ENCODE assay signal across 18 mouse cellular contexts in genomic region chr10:14215512-14215911, GRCm38 (mm10).
DNase-seq lines count a peak whose midpoint lies in the region; ATAC-seq and TF ChIP-seq lines count a peak whose summit lies in the region.
"Had no signal": no experiment of that assay in that cellular context is flagged by ENCODE, and none has a peak within 500 bp of the region (broad histone marks: within the 10 kb centered on the region; RNA-seq: fewer than 3 reads in every experiment).

No protein-coding gene starts in this region.

- H3K9me3 ChIP-seq in hindbrain, postnatal 0 days (ENCODE audit: low read length): no peaks in the 10 kb centered on the region
- H3K9me3 ChIP-seq: heart, embryonic 15.5 days; hindbrain, embryonic 13.5 days had no signal

- peak overlapping the region; percentile 71 for H3K27ac ChIP-seq in gastrocnemius, adult 2 months
- peak overlapping the region; percentile 94 for H3K27ac ChIP-seq in left cerebral cortex, adult 2 months
- peak overlapping the region; percentile 81 for H3K27ac ChIP-seq in cortical plate, adult 2 months (ENCODE audit: insufficient read depth, low read length)
- H3K27ac ChIP-seq in hindbrain, postnatal 0 days: no peak overlapping the region
- H3K27ac ChIP-seq: heart, embryonic 15.5 days; hindbrain, embryonic 13.5 days; midbrain, embryonic 10.5 days had no signal

- H3K4me2 ChIP-seq in hindbrain, postnatal 0 days (ENCODE audit: low read depth, low read length): no peak overlapping the region
- H3K4me2 ChIP-seq: heart, embryonic 15.5 days; hindbrain, embryonic 13.5 days had no signal

- 77% methylated on average over 4 of the region's 4 CpGs for WGBS in hindbrain, postnatal 0 days

- peaks cover 15% of the 10 kb centered on the region for H3K4me1 ChIP-seq in cortical plate, adult 2 months (ENCODE audit: control insufficient read depth, insufficient read depth, low read length)
- H3K4me1 ChIP-seq in hindbrain, postnatal 0 days (ENCODE audit: insufficient read depth, low read length): no peaks in the 10 kb centered on the region
- H3K4me1 ChIP-seq: hindbrain, embryonic 13.5 days; midbrain, embryonic 10.5 days had no signal

- intact Hi-C loops in gastrocnemius, adult 2 months (cut with DNase I): no loop called here
- intact Hi-C loops in gastrocnemius, postnatal 14 days (cut with DNase I; ENCODE audit: low total_unique reads): no loop called here
- intact Hi-C loops in left cerebral cortex, adult 2 months (cut with DNase I): loop anchor here (10.0 kb wide), 1 partner anchor 169 kb away; no protein-coding TSS in a partner anchor
- intact Hi-C loops in left cerebral cortex, postnatal 4 days (cut with DNase I): loop anchor here (10.0 kb wide), 2 partner anchors 109 to 251 kb away; partner anchors contain the start of gene Hivep2

- ATAC-seq in hindbrain, postnatal 0 days: no peak

- no peak for TF ChIP-seq CTCF in gastrocnemius, adult 2 months (IDR thresholded peaks at IDR 0.05)
- no peak for TF ChIP-seq CTCF in left cerebral cortex, adult 2 months (IDR thresholded peaks at IDR 0.05)
- TF ChIP-seq CTCF in cortical plate, adult 2 months (IDR thresholded peaks at IDR 0.05; ENCODE audit: extremely low read depth, insufficient read depth, low read length): no peak
- TF ChIP-seq CTCF in hindbrain, postnatal 0 days (IDR thresholded peaks at IDR 0.05; ENCODE audit: low read depth): no peak

- no peak overlapping the region for H3K9ac ChIP-seq in hindbrain, postnatal 0 days (replicated peaks; ENCODE audit: low read length)
- H3K9ac ChIP-seq: heart, embryonic 15.5 days; hindbrain, embryonic 13.5 days had no signal

- TF ChIP-seq POLR2A in cortical plate, adult 2 months (IDR thresholded peaks at IDR 0.05; ENCODE audit: extremely low read depth, insufficient read depth, low read length): no peak

- H3K27me3 ChIP-seq in hindbrain, postnatal 0 days (ENCODE audit: insufficient read depth, low read length): no peaks in the 10 kb centered on the region
- H3K27me3 ChIP-seq: heart, embryonic 15.5 days; hindbrain, embryonic 13.5 days had no signal

- DNase-seq in gastrocnemius, adult 2 months: peak; percentile 33
- DNase-seq in gastrocnemius, postnatal 14 days: no peak
- DNase-seq in left cerebral cortex, adult 2 months (ENCODE audit: extremely low spot score in 1 of 2, low spot score in 2 of 2): peak in 1 of 2 experiments; percentile 49
- DNase-seq in left cerebral cortex, postnatal 4 days: no peak
- DNase-seq in MN1 (ENCODE audit: low spot score): peak; percentile 50
- DNase-seq in hindbrain, postnatal 0 days (ENCODE audit: low spot score): no peak
- DNase-seq: adrenal gland, postnatal 10 days; cerebellum, adult 2 months; cerebellum, postnatal 25 days; embryo, embryonic 11 days; gastrocnemius, postnatal 10 days; heart, postnatal 36 days; kidney, adult 8-10 months; kidney, postnatal 10 days had no signal

- no peak overlapping the region for H3K4me3 ChIP-seq in gastrocnemius, adult 2 months
- no peak overlapping the region for H3K4me3 ChIP-seq in left cerebral cortex, adult 2 months
- H3K4me3 ChIP-seq in cortical plate, adult 2 months (ENCODE audit: insufficient read depth, low read length): no peak overlapping the region
- no peak overlapping the region for H3K4me3 ChIP-seq in hindbrain, postnatal 0 days (ENCODE audit: low read length)
- H3K4me3 ChIP-seq: heart, embryonic 15.5 days; hindbrain, embryonic 13.5 days; midbrain, embryonic 10.5 days had no signal

- H3K36me3 ChIP-seq in hindbrain, postnatal 0 days (ENCODE audit: insufficient read depth, low read length): no peaks in the 10 kb centered on the region
- H3K36me3 ChIP-seq: heart, embryonic 15.5 days; hindbrain, embryonic 13.5 days; midbrain, embryonic 10.5 days had no signal

Comparison
In these comparisons a context has a peak if more than half of its experiments do, and no peak if none do; other contexts are left out.
1. DNase-seq: peak in gastrocnemius, adult 2 months (single experiment) and MN1 (single experiment); none in gastrocnemius, postnatal 14 days (single experiment), left cerebral cortex, postnatal 4 days (single experiment) and hindbrain, postnatal 0 days (single experiment).
2. intact Hi-C loops: an anchor here in left cerebral cortex, adult 2 months (10.0 kb wide) and left cerebral cortex, postnatal 4 days (10.0 kb wide); none called in gastrocnemius, adult 2 months and gastrocnemius, postnatal 14 days.